Mouse (Mus musculus): Measurements from ENCODE around the gene Gpr68. TPM values are rescaled to one million over a fixed set of nuclear protein-coding genes. Genes with fewer than 3 reads are reported as not detected.

Gene Gpr68
- 0.13 TPM for polyA plus RNA-seq (2012; fragmentation: generic; extraction: Trizol)
- long read RNA-seq, experiment 1 = 0 reads
- long read RNA-seq, experiment 2 = 0 reads

- Histone ChIP-seq H3K79me3 (ENCODE audit: low read depth) (no peaks in the 10 kb centered on the region), H3K36me3 (ENCODE audit: control insufficient read depth, insufficient read depth) (no peaks in the 10 kb centered on the region), H3ac (ENCODE audit: control insufficient read depth, insufficient read length, low read depth) (no peak within 1 kb of the TSS), H3K79me2 (ENCODE audit: control insufficient read depth, insufficient read depth) (no peaks in the 10 kb centered on the region), H3K4me3 (ENCODE audit: insufficient read depth, poor library complexity, severe bottlenecking) (no peak within 1 kb of the TSS), H3K27me3 (ENCODE audit: control insufficient read depth, insufficient read depth, insufficient read length) (peaks cover 15% of the 10 kb centered on the region)
- TF ChIP-seq FOSL1 (IDR thresholded peaks at IDR 0.05; ENCODE audit: insufficient read depth, low read length, poor library complexity, severe bottlenecking) (no peak), MYOG (IDR thresholded peaks at IDR 0.05; ENCODE audit: control insufficient read depth, extremely low read depth, insufficient read length) (no peak), USF1 (IDR thresholded peaks at IDR 0.05; ENCODE audit: low read depth) (no peak), CTCF (IDR thresholded peaks at IDR 0.05; ENCODE audit: control insufficient read depth, insufficient read depth, insufficient read length) (no peak), CEBPB (IDR thresholded peaks at IDR 0.05; ENCODE audit: low read depth) (no peak), MAX (IDR thresholded peaks at IDR 0.05) (no peak), MYOD1 (IDR thresholded peaks at IDR 0.05; ENCODE audit: control insufficient read depth, insufficient read length, low read depth) (no peak)
Observed at GRCm38 (mm10) chr12:100907598-100908297, at the start of gene Gpr68. TSS of gene Gpr68 (minus strand) at chr12:100908198.

GRCm38 (mm10) chr12:100957257-100957656 lies 49.3 kb upstream of the Gpr68 start:
- Histone ChIP-seq H3K79me3 (ENCODE audit: low read depth) (no peaks in the 10 kb centered on the region), H3K79me2 (ENCODE audit: control insufficient read depth, insufficient read depth) (no peaks in the 10 kb centered on the region), H3K27me3 (ENCODE audit: control insufficient read depth, insufficient read depth, insufficient read length) (no peaks in the 10 kb centered on the region), H3ac (ENCODE audit: control insufficient read depth, insufficient read length, low read depth) (no peak overlapping the region), H3K4me3 (ENCODE audit: insufficient read depth, poor library complexity, severe bottlenecking) (no peak overlapping the region), H3K36me3 (ENCODE audit: control insufficient read depth, insufficient read depth) (no peaks in the 10 kb centered on the region)
- TF ChIP-seq FOSL1 (IDR thresholded peaks at IDR 0.05; ENCODE audit: insufficient read depth, low read length, poor library complexity, severe bottlenecking) (no peak), CTCF (IDR thresholded peaks at IDR 0.05; ENCODE audit: control insufficient read depth, insufficient read depth, insufficient read length) (no peak), MYOD1 (IDR thresholded peaks at IDR 0.05; ENCODE audit: control insufficient read depth, insufficient read length, low read depth) (no peak), USF1 (IDR thresholded peaks at IDR 0.05; ENCODE audit: low read depth) (no peak), CEBPB (IDR thresholded peaks at IDR 0.05; ENCODE audit: low read depth) (no peak), MAX (IDR thresholded peaks at IDR 0.05) (no peak), MYOG (IDR thresholded peaks at IDR 0.05; ENCODE audit: control insufficient read depth, extremely low read depth, insufficient read length) (no peak)

- Histone ChIP-seq H3K4me3 (ENCODE audit: insufficient read depth, poor library complexity, severe bottlenecking) (no peak overlapping the region), H3K79me3 (ENCODE audit: low read depth) (no peaks in the 10 kb centered on the region), H3K36me3 (ENCODE audit: control insufficient read depth, insufficient read depth) (no peaks in the 10 kb centered on the region), H3K27me3 (ENCODE audit: control insufficient read depth, insufficient read depth, insufficient read length) (no peaks in the 10 kb centered on the region), H3ac (ENCODE audit: control insufficient read depth, insufficient read length, low read depth) (no peak overlapping the region), H3K79me2 (ENCODE audit: control insufficient read depth, insufficient read depth) (no peaks in the 10 kb centered on the region)
- no peak for TF ChIP-seq MYOD1 (IDR thresholded peaks at IDR 0.05; ENCODE audit: control insufficient read depth, insufficient read length, low read depth)
- no peak for TF ChIP-seq CEBPB (IDR thresholded peaks at IDR 0.05; ENCODE audit: low read depth)
Observed at GRCm38 (mm10) chr12:100956825-100957224, 48.8 kb upstream of the Gpr68 start.

GRCm38 (mm10) chr12:100956028-100956427 lies 48.0 kb upstream of the Gpr68 start:
- Histone ChIP-seq H3K4me3 (ENCODE audit: insufficient read depth, poor library complexity, severe bottlenecking) (no peak overlapping the region), H3K27me3 (ENCODE audit: control insufficient read depth, insufficient read depth, insufficient read length) (no peaks in the 10 kb centered on the region), H3K79me3 (ENCODE audit: low read depth) (no peaks in the 10 kb centered on the region), H3ac (ENCODE audit: control insufficient read depth, insufficient read length, low read depth) (no peak overlapping the region), H3K79me2 (ENCODE audit: control insufficient read depth, insufficient read depth) (no peaks in the 10 kb centered on the region), H3K36me3 (ENCODE audit: control insufficient read depth, insufficient read depth) (peaks cover 5% of the 10 kb centered on the region)
- no peak for TF ChIP-seq MYOG (IDR thresholded peaks at IDR 0.05; ENCODE audit: control insufficient read depth, extremely low read depth, insufficient read length)
- TF ChIP-seq MYOD1 (IDR thresholded peaks at IDR 0.05; ENCODE audit: control insufficient read depth, insufficient read length, low read depth) = peak; percentile 37

GRCm38 (mm10) chr12:100953926-100954325 lies 45.9 kb upstream of the Gpr68 start:
- peaks cover 6% of the 10 kb centered on the region for H3K36me3 ChIP-seq (ENCODE audit: control insufficient read depth, insufficient read depth)
- H3K27me3 ChIP-seq (ENCODE audit: control insufficient read depth, insufficient read depth, insufficient read length) = no peaks in the 10 kb centered on the region
- H3K79me2 ChIP-seq (ENCODE audit: control insufficient read depth, insufficient read depth) = no peaks in the 10 kb centered on the region
- H3K79me3 ChIP-seq (ENCODE audit: low read depth) = no peaks in the 10 kb centered on the region
- no peak for TF ChIP-seq MAX (IDR thresholded peaks at IDR 0.05)
- TF ChIP-seq USF1 (IDR thresholded peaks at IDR 0.05; ENCODE audit: low read depth) = no peak
- TF ChIP-seq CEBPB (IDR thresholded peaks at IDR 0.05; ENCODE audit: low read depth) = no peak
- TF ChIP-seq CTCF (IDR thresholded peaks at IDR 0.05; ENCODE audit: control insufficient read depth, insufficient read depth, insufficient read length) = no peak
- no peak for TF ChIP-seq MYOG (IDR thresholded peaks at IDR 0.05; ENCODE audit: control insufficient read depth, extremely low read depth, insufficient read length)
- TF ChIP-seq FOSL1 (IDR thresholded peaks at IDR 0.05; ENCODE audit: insufficient read depth, low read length, poor library complexity, severe bottlenecking) = no peak
- TF ChIP-seq MYOD1 (IDR thresholded peaks at IDR 0.05; ENCODE audit: control insufficient read depth, insufficient read length, low read depth) = no peak
- no peak overlapping the region for H3K4me3 ChIP-seq (ENCODE audit: insufficient read depth, poor library complexity, severe bottlenecking)
- no peak overlapping the region for H3ac ChIP-seq (ENCODE audit: control insufficient read depth, insufficient read length, low read depth)
